Mouse (Mus musculus): ENCODE data around the gene Gm8439. TPM values are rescaled to one million over a fixed set of nuclear protein-coding genes. Genes with fewer than 3 reads are reported as not detected.

The Gm8439 gene
- not detected in 2 replicates for polyA plus RNA-seq (2015; fragmentation: Nextera tagmentation; extraction: Ambion mirVana)

- WGBS = 17% methylated on average over 4 of the region's 4 CpGs
- no peak within 1 kb of the TSS for H3K9ac ChIP-seq
- 0 out of 2 replicates have a peak, but pooled peaks cover 4% of the 10 kb centered on the region for H3K4me1 ChIP-seq
- no peak within 1 kb of the TSS for H3K4me3 ChIP-seq
- H3K4me2 ChIP-seq = no peak within 1 kb of the TSS
- H3K27ac ChIP-seq = no peak within 1 kb of the TSS
- no peak for ATAC-seq
- no peaks in the 10 kb centered on the region for H3K9me3 ChIP-seq (replicated peaks)
- H3K27me3 ChIP-seq = peaks cover 21% of the 10 kb centered on the region
- no peaks in the 10 kb centered on the region for H3K36me3 ChIP-seq (ENCODE audit: poor library complexity, severe bottlenecking)
Observed at GRCm38 (mm10) chr4:120588445-120588844, at the start of gene Gm8439. Gm8439 (plus strand) TSS chr4:120588745.

- WGBS = 81% methylated on average over 1 of the region's 1 CpGs
- no peak overlapping the region for H3K27ac ChIP-seq
- H3K27me3 ChIP-seq = no peaks in the 10 kb centered on the region
Observed at GRCm38 (mm10) chr4:120544896-120545295, 43.6 kb upstream of the Gm8439 start.

GRCm38 (mm10) chr4:120556592-120556991, 32.0 kb upstream of the Gm8439 start:
- Histone ChIP-seq H3K27me3 (no peaks in the 10 kb centered on the region), H3K4me2 (no peak overlapping the region), H3K4me1 (no peaks in the 10 kb centered on the region), H3K9me3 (replicated peaks) (no peaks in the 10 kb centered on the region), H3K9ac (no peak overlapping the region), H3K27ac (no peak overlapping the region), H3K36me3 (ENCODE audit: poor library complexity, severe bottlenecking) (peaks cover 91% of the 10 kb centered on the region), H3K4me3 (no peak overlapping the region)
- WGBS = 88% methylated on average over 6 of the region's 6 CpGs
- ATAC-seq = no peak

More at GRCm38 (mm10) chr4:120544896-120545295, 43.6 kb upstream of the Gm8439 start:
- no peak overlapping the region for H3K9ac ChIP-seq
- no peak for ATAC-seq
- H3K9me3 ChIP-seq (replicated peaks) = no peaks in the 10 kb centered on the region
- peaks cover 98% of the 10 kb centered on the region for H3K36me3 ChIP-seq (ENCODE audit: poor library complexity, severe bottlenecking)
- no peak overlapping the region for H3K4me3 ChIP-seq
- H3K4me2 ChIP-seq = no peak overlapping the region
- H3K4me1 ChIP-seq = no peaks in the 10 kb centered on the region

- no peak overlapping the region for H3K9ac ChIP-seq
- H3K4me2 ChIP-seq = no peak overlapping the region
- H3K4me1 ChIP-seq = peaks cover 20% of the 10 kb centered on the region
- H3K27ac ChIP-seq = no peak overlapping the region
- 89% methylated on average over 2 of the region's 2 CpGs for WGBS
- no peak for ATAC-seq
- H3K9me3 ChIP-seq (replicated peaks) = no peaks in the 10 kb centered on the region
- peaks cover 53% of the 10 kb centered on the region for H3K36me3 ChIP-seq (ENCODE audit: poor library complexity, severe bottlenecking)
- no peak overlapping the region for H3K4me3 ChIP-seq
- H3K27me3 ChIP-seq = no peaks in the 10 kb centered on the region
Observed at GRCm38 (mm10) chr4:120565726-120566125, 22.8 kb upstream of the Gm8439 start.

- Histone ChIP-seq H3K4me3 (peak overlapping the region; percentile 83), H3K4me2 (peak overlapping the region; percentile 74), H3K27me3 (no peaks in the 10 kb centered on the region), H3K36me3 (ENCODE audit: poor library complexity, severe bottlenecking) (peaks cover 33% of the 10 kb centered on the region), H3K4me1 (peaks cover 29% of the 10 kb centered on the region), H3K27ac (no peak overlapping the region), H3K9me3 (replicated peaks) (no peaks in the 10 kb centered on the region), H3K9ac (peak overlapping the region; percentile 95)
- WGBS = 42% methylated on average over 5 of the region's 5 CpGs
- no peak for ATAC-seq
Observed at GRCm38 (mm10) chr4:120568005-120568404, 20.5 kb upstream of the Gm8439 start.

- WGBS = 5% methylated on average over 4 of the region's 4 CpGs
- H3K4me3 ChIP-seq = peak overlapping the region; percentile 83
- peaks cover 22% of the 10 kb centered on the region for H3K36me3 ChIP-seq (ENCODE audit: poor library complexity, severe bottlenecking)
- ATAC-seq = no peak
- H3K4me2 ChIP-seq = peak overlapping the region; percentile 74
- H3K9ac ChIP-seq = peak overlapping the region; percentile 95
- no peak overlapping the region for H3K27ac ChIP-seq
- H3K4me1 ChIP-seq = peaks cover 29% of the 10 kb centered on the region
- no peaks in the 10 kb centered on the region for H3K27me3 ChIP-seq
- H3K9me3 ChIP-seq (replicated peaks) = no peaks in the 10 kb centered on the region
Observed at GRCm38 (mm10) chr4:120569025-120569424, 19.5 kb upstream of the Gm8439 start.

GRCm38 (mm10) chr4:120569486-120570437, 18.8 kb upstream of the Gm8439 start, which contains the start of gene Ctps:
Ctps (minus strand) TSS chr4:120570276.
- peak within 1 kb of the TSS; percentile 96 for H3K27ac ChIP-seq
- peaks cover 29% of the 10 kb centered on the region for H3K4me1 ChIP-seq
- peak within 1 kb of the TSS; percentile 74 for H3K4me2 ChIP-seq
- peak; percentile 98 for ATAC-seq
- no peaks in the 10 kb centered on the region for H3K9me3 ChIP-seq (replicated peaks)
- H3K36me3 ChIP-seq (ENCODE audit: poor library complexity, severe bottlenecking) = peaks cover 15% of the 10 kb centered on the region
- H3K27me3 ChIP-seq = no peaks in the 10 kb centered on the region
- under 1% methylated on average over 85 of the region's 97 CpGs for WGBS
- peak within 1 kb of the TSS; percentile 83 for H3K4me3 ChIP-seq
- peak within 1 kb of the TSS; percentile 95 for H3K9ac ChIP-seq

- Histone ChIP-seq H3K9ac (peak overlapping the region; percentile 95), H3K27me3 (no peaks in the 10 kb centered on the region), H3K4me2 (peak overlapping the region; percentile 74), H3K4me3 (peak overlapping the region; percentile 83), H3K36me3 (ENCODE audit: poor library complexity, severe bottlenecking) (peaks cover 8% of the 10 kb centered on the region; the same call in 1 of the 2 replicates), H3K27ac (peak overlapping the region; percentile 96), H3K9me3 (replicated peaks) (no peaks in the 10 kb centered on the region), H3K4me1 (peaks cover 29% of the 10 kb centered on the region)
- WGBS = 1% methylated on average over 27 of the region's 27 CpGs
- ATAC-seq = peak; percentile 72
Observed at GRCm38 (mm10) chr4:120570438-120571069, 18.0 kb upstream of the Gm8439 start.

- peaks cover 6% of the 10 kb centered on the region; the same call in 1 of the 2 replicates for H3K36me3 ChIP-seq (ENCODE audit: poor library complexity, severe bottlenecking)
- no peak for ATAC-seq
- H3K27me3 ChIP-seq = no peaks in the 10 kb centered on the region
- H3K9ac ChIP-seq = peak overlapping the region; percentile 95
- H3K27ac ChIP-seq = peak overlapping the region; percentile 96; the same call in 1 of the 2 replicates
- no peaks in the 10 kb centered on the region for H3K9me3 ChIP-seq (replicated peaks)
- 82% methylated on average over 3 of the region's 3 CpGs for WGBS
- peak overlapping the region; percentile 83 for H3K4me3 ChIP-seq
- peaks cover 29% of the 10 kb centered on the region for H3K4me1 ChIP-seq
- H3K4me2 ChIP-seq = peak overlapping the region; percentile 74
Observed at GRCm38 (mm10) chr4:120571070-120571464, 17.5 kb upstream of the Gm8439 start.

GRCm38 (mm10) chr4:120571691-120572090, 16.9 kb upstream of the Gm8439 start:
- Histone ChIP-seq H3K27ac (no peak overlapping the region), H3K4me1 (peaks cover 29% of the 10 kb centered on the region), H3K36me3 (ENCODE audit: poor library complexity, severe bottlenecking) (0 out of 2 replicates have a peak, but pooled peaks cover 2% of the 10 kb centered on the region), H3K4me2 (no peak overlapping the region), H3K27me3 (no peaks in the 10 kb centered on the region), H3K9ac (no peak overlapping the region), H3K9me3 (replicated peaks) (no peaks in the 10 kb centered on the region), H3K4me3 (no peak overlapping the region)
- WGBS = 63% methylated on average over 3 of the region's 3 CpGs
- ATAC-seq = no peak

GRCm38 (mm10) chr4:120580894-120581293, 7.7 kb upstream of the Gm8439 start:
- Histone ChIP-seq H3K4me3 (no peak overlapping the region), H3K4me2 (no peak overlapping the region), H3K4me1 (no peaks in the 10 kb centered on the region), H3K27ac (no peak overlapping the region), H3K9ac (no peak overlapping the region), H3K27me3 (no peaks in the 10 kb centered on the region), H3K36me3 (ENCODE audit: poor library complexity, severe bottlenecking) (no peaks in the 10 kb centered on the region), H3K9me3 (replicated peaks) (no peaks in the 10 kb centered on the region)
- no peak for ATAC-seq
- 82% methylated on average over 5 of the region's 5 CpGs for WGBS

GRCm38 (mm10) chr4:120581711-120582110, 6.8 kb upstream of the Gm8439 start:
- H3K36me3 ChIP-seq (ENCODE audit: poor library complexity, severe bottlenecking) = no peaks in the 10 kb centered on the region
- no peak overlapping the region for H3K4me2 ChIP-seq
- H3K27ac ChIP-seq = no peak overlapping the region
- H3K4me1 ChIP-seq = no peaks in the 10 kb centered on the region
- 85% methylated on average over 9 of the region's 9 CpGs for WGBS
- ATAC-seq = no peak
- H3K4me3 ChIP-seq = no peak overlapping the region
- H3K9ac ChIP-seq = no peak overlapping the region
- no peaks in the 10 kb centered on the region for H3K9me3 ChIP-seq (replicated peaks)
- H3K27me3 ChIP-seq = no peaks in the 10 kb centered on the region

All from forebrain, embryonic 13.5 days (tissue).